Mouse (Mus musculus) lung, postnatal 0 days (tissue): Measurements from ENCODE around the gene Dnaja1. TPM values are rescaled to one million over a fixed set of nuclear protein-coding genes. Genes with fewer than 3 reads are reported as not detected.
A peak's percentile ranks its signal among the peaks of the same experiment; 100 is the strongest.

Source experiments
- ATAC-seq: fragments of 200-750 bp; cut with Nextera tagmentation; 2 replicates; pipeline ENCODE4 v1.8.0; 2017; ENCODE audit warnings: moderate library complexity
- DNase-seq: peaks from one replicate; pipeline ENCODE4 v3.0.0-alpha.2; 2016; ENCODE audit warnings: low spot score
- H3K27ac ChIP-seq: fragments of 300-500 bp; sonication (generic); 2 replicates; pipeline ENCODE4 v1.5.1; 2014; ENCODE audit warnings: antibody characterized with exemption, mild to moderate bottlenecking, low read length, mixed read lengths
- H3K27me3 ChIP-seq: fragments of 300-500 bp; sonication (generic); replicated peaks from 2 replicates; pipeline ENCODE4 v1.6.1; 2014; ENCODE audit warnings: low read length, mixed read lengths; ENCODE audit not compliant: insufficient read depth
- H3K36me3 ChIP-seq: fragments of 300-500 bp; sonication (generic); 2 replicates; pipeline ENCODE4 v1.6.1; 2014; ENCODE audit warnings: low read length, mixed read lengths; ENCODE audit not compliant: insufficient read depth
- H3K4me1 ChIP-seq: fragments of 300-500 bp; sonication (generic); 2 replicates; pipeline ENCODE4 v1.6.1; 2014; ENCODE audit warnings: antibody characterized with exemption, low read depth, low read length, mixed read lengths; ENCODE audit not compliant: insufficient read depth
- H3K4me2 ChIP-seq: fragments of 300-500 bp; sonication (generic); replicated peaks from 2 replicates; pipeline ENCODE4 v1.6.1; 2014; ENCODE audit warnings: low read depth, mild to moderate bottlenecking, low read length, moderate library complexity, mixed read lengths
- H3K4me3 ChIP-seq: fragments of 300-500 bp; sonication (generic); 2 replicates; pipeline ENCODE4 v1.5.1; 2014; ENCODE audit warnings: low read depth, low read length
- H3K9ac ChIP-seq: fragments of 300-500 bp; sonication (generic); replicated peaks from 2 replicates; pipeline ENCODE4 v1.6.1; 2014; ENCODE audit warnings: low read depth, mild to moderate bottlenecking
- H3K9me3 ChIP-seq: fragments of 300-500 bp; sonication (generic); 2 replicates; pipeline ENCODE4 v1.6.1; 2016; ENCODE audit warnings: low read length, mixed read lengths
- CTCF ChIP-seq: IDR thresholded peaks from 2 replicates; pipeline ENCODE4 v1.5.1; 2016; ENCODE audit warnings: antibody characterized with exemption, mild to moderate bottlenecking
- EP300 ChIP-seq: IDR thresholded peaks from 2 replicates; pipeline ENCODE4 v1.6.1; 2016; ENCODE audit warnings: antibody characterized with exemption, mild to moderate bottlenecking, control low read depth
- WGBS: fragments of 180-500 bp; shearing (Covaris S2); extraction: QIAGEN DNeasy Blood & Tissue Kit; methylation state at CpG from one replicate; pipeline ENCODE4 v1.1.7; 2014; 5-methylcytosine and 5-hydroxymethylcytosine counted together
- polyA plus RNA-seq: library from polyadenylated mRNA; unstranded; fragments of >200 nt; fragmentation: Nextera tagmentation; extraction: Ambion mirVana; gene quantifications from 2 replicates; pipeline ENCODE4 v1.2.1, GENCODE M21; 2015

Gene Dnaja1
- polyA plus RNA-seq, 1 experiment from 2014 or later: 285 TPM

DNA sequence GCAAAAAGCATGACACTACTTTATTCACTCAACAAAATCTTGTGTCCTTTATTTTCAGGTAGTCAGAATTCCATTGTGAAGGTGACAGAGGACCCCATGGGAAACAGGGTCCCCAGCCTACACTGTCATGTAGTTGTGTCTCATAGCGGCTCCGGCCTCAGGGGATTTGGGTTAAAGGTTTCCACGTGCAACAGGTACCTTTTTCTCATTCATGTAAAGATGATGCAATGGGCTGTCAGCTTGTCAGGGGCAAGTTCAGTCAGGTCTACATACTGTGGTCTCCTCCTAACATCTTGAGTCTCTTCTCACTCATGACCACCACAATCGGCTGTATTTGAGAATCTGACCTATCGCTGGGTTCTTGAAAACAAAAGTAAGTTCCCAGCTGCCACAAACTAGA is 39.6 kb upstream of the Dnaja1 start:
- Histone ChIP-seq H3K36me3 (0 out of 2 replicates have a peak, but pooled peaks cover 7% of the 10 kb centered on the region), H3K4me3 (no peak overlapping the region), H3K4me1 (no peaks in the 10 kb centered on the region), H3K27ac (no peak overlapping the region), H3K9me3 (no peaks in the 10 kb centered on the region), H3K9ac (no peak overlapping the region), H3K27me3 (no peaks in the 10 kb centered on the region), H3K4me2 (no peak overlapping the region)
- DNase-seq (no peak), ATAC-seq (no peak)
- TF ChIP-seq EP300: no peak
- TF ChIP-seq CTCF: no peak
- 86% methylated on average over 5 of the region's 5 CpGs for WGBS

DNA sequence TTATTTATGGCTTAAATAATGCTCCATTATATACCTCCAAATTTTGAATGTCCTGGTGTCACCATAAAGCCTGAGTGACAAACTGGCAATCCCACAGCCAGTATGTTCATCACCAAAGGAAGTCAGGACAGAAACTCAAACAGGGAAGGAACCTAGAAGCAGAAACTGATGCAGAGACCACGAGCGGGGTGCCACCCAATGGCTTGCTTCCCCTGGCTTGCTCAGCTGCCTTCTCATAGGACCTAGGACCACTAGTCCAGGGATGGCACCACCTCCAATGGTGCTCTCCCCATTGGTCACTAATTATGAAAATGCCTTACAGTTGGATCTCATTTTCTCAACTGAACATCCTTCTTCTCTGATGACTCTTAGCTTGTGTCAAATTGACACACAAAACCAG is 38.6 kb upstream of the Dnaja1 start:
- TF ChIP-seq CTCF: no peak
- no peak for TF ChIP-seq EP300

DNA sequence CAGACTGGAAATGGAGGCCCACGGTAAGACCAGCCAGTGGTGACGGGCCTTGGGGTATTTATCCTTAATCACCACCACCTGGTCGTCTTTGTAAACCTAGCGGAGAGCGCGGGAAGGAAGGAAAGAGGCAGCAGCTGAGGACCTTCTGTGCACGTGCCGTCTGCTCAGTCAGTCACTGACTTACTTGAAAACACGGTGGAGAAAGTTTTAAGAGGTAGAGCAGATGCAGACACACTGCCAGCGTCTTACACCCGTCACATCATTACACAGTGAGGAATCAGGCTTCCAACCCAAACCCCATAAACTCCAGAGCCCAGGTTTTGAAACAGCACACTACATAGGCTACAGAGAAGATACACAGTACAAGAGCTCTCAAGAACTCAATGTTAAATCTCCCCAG is 30.9 kb upstream of the Dnaja1 start:
- H3K36me3 ChIP-seq: peaks cover 24% of the 10 kb centered on the region
- no peak overlapping the region for H3K9ac ChIP-seq
- no peaks in the 10 kb centered on the region for H3K27me3 ChIP-seq
- no peak overlapping the region for H3K4me2 ChIP-seq
- no peaks in the 10 kb centered on the region for H3K9me3 ChIP-seq
- DNase-seq (no peak), ATAC-seq (no peak)
- H3K4me1 ChIP-seq: no peaks in the 10 kb centered on the region
- TF ChIP-seq CTCF (no peak), EP300 (no peak)
- H3K27ac ChIP-seq: no peak overlapping the region
- no peak overlapping the region for H3K4me3 ChIP-seq
- WGBS: 92% methylated on average over 11 of the region's 11 CpGs

More for the DNA sequence above, 38.6 kb upstream of the Dnaja1 start:
- no peaks in the 10 kb centered on the region for H3K9me3 ChIP-seq
- H3K36me3 ChIP-seq: 0 out of 2 replicates have a peak, but pooled peaks cover 7% of the 10 kb centered on the region
- no peak for ATAC-seq
- no peak overlapping the region for H3K4me2 ChIP-seq
- no peak overlapping the region for H3K9ac ChIP-seq
- H3K27me3 ChIP-seq: no peaks in the 10 kb centered on the region
- H3K4me3 ChIP-seq: no peak overlapping the region
- DNase-seq: no peak
- H3K27ac ChIP-seq: no peak overlapping the region
- H3K4me1 ChIP-seq: no peaks in the 10 kb centered on the region
- 72% methylated on average over 2 of the region's 2 CpGs for WGBS

DNA sequence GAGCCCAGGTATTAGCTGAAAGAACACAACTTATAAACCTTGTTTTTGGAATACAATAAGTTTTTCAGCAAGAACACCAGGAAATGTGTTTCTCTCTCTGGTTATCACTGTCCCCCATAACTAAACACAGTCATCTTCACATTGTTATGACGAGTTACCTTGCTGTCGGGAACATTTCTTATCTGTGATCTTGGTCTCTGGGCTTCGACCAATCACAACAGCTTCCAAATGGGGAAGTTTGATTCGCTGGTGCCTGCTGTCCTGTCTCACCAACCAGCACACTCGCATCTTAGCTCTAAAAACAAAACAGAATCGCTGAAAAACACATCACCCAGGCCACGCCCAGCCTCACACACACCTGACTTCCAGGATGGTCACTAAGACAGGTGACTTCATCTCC is 24.9 kb upstream of the Dnaja1 start:
- DNase-seq (no peak), ATAC-seq (no peak)
- H3K4me2 ChIP-seq: no peak overlapping the region
- no peaks in the 10 kb centered on the region for H3K9me3 ChIP-seq
- no peak for TF ChIP-seq CTCF
- no peak for TF ChIP-seq EP300
- no peak overlapping the region for H3K9ac ChIP-seq
- H3K4me1 ChIP-seq: peaks cover 2% of the 10 kb centered on the region; the same call in 1 of the 2 replicates
- H3K36me3 ChIP-seq: peaks cover 17% of the 10 kb centered on the region; the same call in 1 of the 2 replicates
- WGBS: 78% methylated on average over 7 of the region's 7 CpGs
- no peak overlapping the region for H3K27ac ChIP-seq
- no peaks in the 10 kb centered on the region for H3K27me3 ChIP-seq
- no peak overlapping the region for H3K4me3 ChIP-seq

DNA sequence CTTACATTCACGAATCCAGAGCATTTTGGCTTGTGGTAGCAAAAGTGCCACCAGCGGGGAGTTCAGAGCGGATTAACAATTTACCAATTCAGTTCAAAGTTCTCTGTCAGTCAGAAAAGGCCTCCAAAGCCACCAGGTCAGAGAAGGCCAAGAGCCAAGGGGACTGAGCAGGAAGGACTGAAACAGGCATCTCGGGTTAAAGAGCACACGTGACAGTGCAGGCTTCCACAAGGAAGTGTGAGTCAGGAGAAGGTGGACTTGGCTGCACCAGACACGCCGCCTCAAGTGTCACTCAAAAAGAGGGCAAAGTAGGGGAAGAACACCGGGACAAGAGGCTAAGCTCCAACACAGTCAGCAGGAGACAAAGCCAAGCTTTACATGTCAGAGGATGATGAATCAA is 21.7 kb upstream of the Dnaja1 start:
- ATAC-seq: peak; percentile 7; the same call in 1 of the 2 replicates
- no peak for TF ChIP-seq CTCF
- TF ChIP-seq EP300: no peak
- Histone ChIP-seq H3K4me3 (no peak overlapping the region), H3K36me3 (peaks cover 4% of the 10 kb centered on the region; the same call in 1 of the 2 replicates), H3K4me1 (peaks cover 12% of the 10 kb centered on the region; the same call in 1 of the 2 replicates), H3K9ac (no peak overlapping the region), H3K9me3 (no peaks in the 10 kb centered on the region), H3K27ac (no peak overlapping the region), H3K27me3 (no peaks in the 10 kb centered on the region), H3K4me2 (no peak overlapping the region)
- DNase-seq: peak; percentile 76
- 65% methylated on average over 8 of the region's 8 CpGs for WGBS

DNA sequence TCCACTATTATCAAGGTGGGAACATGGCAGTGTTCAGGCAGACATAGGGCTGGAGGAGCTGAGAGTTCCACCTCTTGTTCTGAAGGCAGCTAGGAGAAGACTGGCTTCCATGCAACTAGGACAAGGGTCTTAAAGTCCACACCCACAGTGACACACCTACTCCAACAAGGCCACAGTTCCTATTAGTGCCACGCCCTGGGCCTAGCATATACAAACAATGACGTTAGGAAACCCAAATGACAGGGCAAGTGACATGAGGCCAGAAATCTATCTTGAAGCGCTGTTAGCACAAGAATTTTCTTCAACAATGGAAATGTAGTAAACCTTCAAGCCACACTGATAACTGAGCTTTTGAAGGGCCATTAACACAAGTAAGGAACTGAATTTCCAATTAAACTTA is 20.2 kb upstream of the Dnaja1 start:
- no peak overlapping the region for H3K4me3 ChIP-seq
- 53% methylated on average over 3 of the region's 3 CpGs for WGBS
- peaks cover 12% of the 10 kb centered on the region; the same call in 1 of the 2 replicates for H3K4me1 ChIP-seq
- H3K27me3 ChIP-seq: no peaks in the 10 kb centered on the region
- H3K9me3 ChIP-seq: no peaks in the 10 kb centered on the region
- ATAC-seq (no peak), DNase-seq (peak; percentile 28)
- H3K36me3 ChIP-seq: 0 out of 2 replicates have a peak, but pooled peaks cover under 1% of the 10 kb centered on the region
- TF ChIP-seq EP300 (no peak), CTCF (no peak)
- peak overlapping the region; percentile 96 for H3K27ac ChIP-seq
- no peak overlapping the region for H3K9ac ChIP-seq
- H3K4me2 ChIP-seq: peak overlapping the region; percentile 63
